Mouse (Mus musculus) stomach, embryonic 14.5 days (tissue): ENCODE measurements around the gene Impdh2. TPM values are rescaled to one million over a fixed set of nuclear protein-coding genes. Genes with fewer than 3 reads are reported as not detected.
"Not testable (repeated sequence)": the region's sequence is repeated elsewhere in the genome, so short reads cannot be mapped to it uniquely, and the experiment has no call there.

Source experiments
- ATAC-seq: fragments of 200-750 bp; cut with Nextera tagmentation; 2 replicates; pipeline ENCODE4 v1.8.0; 2017; ENCODE audit warnings: low read depth, moderate TSS enrichment; ENCODE audit not compliant: insufficient number of reproducible peaks, insufficient read depth, low FRiP score
- H3K27ac ChIP-seq: fragments of 300-500 bp; sonication (generic); 2 replicates; pipeline ENCODE4 v1.5.1; 2014; ENCODE audit warnings: mild to moderate bottlenecking, low read length, moderate library complexity, mixed read lengths
- H3K27me3 ChIP-seq: fragments of 300-500 bp; sonication (generic); 2 replicates; pipeline ENCODE4 v1.6.1; 2014; ENCODE audit warnings: low read length, control low read depth, mixed read lengths; ENCODE audit not compliant: control insufficient read depth, insufficient read depth
- H3K36me3 ChIP-seq: fragments of 300-500 bp; sonication (generic); 2 replicates; pipeline ENCODE4 v1.6.1; 2014; ENCODE audit warnings: mild to moderate bottlenecking, control low read depth, low read length, moderate library complexity, mixed read lengths; ENCODE audit not compliant: control insufficient read depth, insufficient read depth
- H3K4me1 ChIP-seq: fragments of 300-500 bp; sonication (generic); 2 replicates; pipeline ENCODE4 v1.6.1; 2014; ENCODE audit warnings: low read length, control low read depth, mixed read lengths; ENCODE audit not compliant: control insufficient read depth, insufficient read depth
- H3K4me2 ChIP-seq: fragments of 300-500 bp; sonication (generic); replicated peaks from 2 replicates; pipeline ENCODE4 v1.6.1; 2014; ENCODE audit warnings: low read depth, low read length, control low read depth
- H3K4me3 ChIP-seq: fragments of 300-500 bp; sonication (generic); 2 replicates; pipeline ENCODE4 v1.5.1; 2014; ENCODE audit warnings: low read depth, low read length, control low read depth
- H3K9ac ChIP-seq: fragments of 300-500 bp; sonication (generic); replicated peaks from 2 replicates; pipeline ENCODE4 v1.6.1; 2014; ENCODE audit warnings: low read depth, mild to moderate bottlenecking, control low read depth, low read length, moderate library complexity, mixed read lengths
- H3K9me3 ChIP-seq: fragments of 300-500 bp; sonication (generic); 2 replicates; pipeline ENCODE4 v1.6.1; 2016; ENCODE audit warnings: low read depth, low read length, control low read depth; ENCODE audit not compliant: control insufficient read depth
- WGBS: fragments of 180-500 bp; shearing (Covaris S2); extraction: QIAGEN DNeasy Blood & Tissue Kit; methylation state at CpG from one replicate; pipeline ENCODE4 v1.1.7; 2014; 5-methylcytosine and 5-hydroxymethylcytosine counted together
- microRNA counts: library from miRNA; unstranded; fragments of <30 nt; microRNA quantifications from one replicate; lab custom pipeline; 2016
- microRNA-seq: library from miRNA; unstranded; fragments of <30 nt; microRNA quantifications from one replicate; pipeline ENCODE4, GENCODE M21; 2016
- polyA plus RNA-seq: library from polyadenylated mRNA; unstranded; fragments of >200 nt; fragmentation: Nextera tagmentation; extraction: Ambion mirVana; gene quantifications from 2 replicates; pipeline ENCODE4 v1.2.1, GENCODE M21; 2014

The Impdh2 gene
- polyA plus RNA-seq, 1 experiment from 2014 or later: 193 TPM

GRCm38 (mm10) chr9:108607929-108608328 is 47.8 kb downstream of the Impdh2 start:
- H3K9me3 ChIP-seq, H3K4me1 ChIP-seq, H3K27ac ChIP-seq, H3K4me2 ChIP-seq, H3K27me3 ChIP-seq, H3K4me3 ChIP-seq, H3K9ac ChIP-seq, ATAC-seq: not testable (repeated sequence)
- WGBS: 83% methylated on average over 5 of the region's 5 CpGs
- H3K36me3 ChIP-seq: peaks cover 79% of the 10 kb centered on the region

- no peaks in the 10 kb centered on the region for H3K9me3 ChIP-seq
- no peaks in the 10 kb centered on the region for H3K4me1 ChIP-seq
- WGBS: 85% methylated on average over 4 of the region's 4 CpGs
- H3K9ac ChIP-seq: no peak overlapping the region
- H3K4me2 ChIP-seq: no peak overlapping the region
- peaks cover 79% of the 10 kb centered on the region for H3K36me3 ChIP-seq
- H3K4me3 ChIP-seq: no peak overlapping the region
- no peaks in the 10 kb centered on the region for H3K27me3 ChIP-seq
- no peak for ATAC-seq
- H3K27ac ChIP-seq: no peak overlapping the region
These were observed 48.8 kb downstream of the Impdh2 start for GRCm38 (mm10) chr9:108608889-108609288.

- Histone ChIP-seq H3K27me3 (no peaks in the 10 kb centered on the region), H3K4me2 (no peak overlapping the region), H3K4me3 (no peak overlapping the region), H3K9me3 (no peaks in the 10 kb centered on the region), H3K9ac (no peak overlapping the region), H3K27ac (no peak overlapping the region), H3K4me1 (no peaks in the 10 kb centered on the region), H3K36me3 (peaks cover 83% of the 10 kb centered on the region)
- WGBS: 94% methylated on average over 10 of the region's 10 CpGs
- ATAC-seq: no peak
These were observed 51.4 kb downstream of the Impdh2 start for GRCm38 (mm10) chr9:108611488-108611887.

MicroRNA genes within 50 kb of the gene (microRNA counts, 519-probe panel; counts per million panel counts)
- 3,211 counts per million, percentile 60 among the panel's probes with 10 or more counts for microRNA mmu-miR-191 (lab: Ali Mortazavi, UCI)
- microRNA mmu-miR-425 (lab: Ali Mortazavi, UCI): 2,787 counts per million, percentile 48 among the panel's probes with 10 or more counts

Small RNA genes within 50 kb of the gene (microRNA-seq; reads per million reads assigned to microRNA genes)
- gene Gm24083: not detected
- gene Mir191: not detected
- gene Mir425: 2,019 reads per million, percentile 80 among the genes with 10 or more reads in this experiment

Other genes starting within 250 kb of the Impdh2 start
- gene Gpx1, start 221.4 kb upstream of the Impdh2 start, polyA plus RNA-seq: 676 and 679 TPM in 2 replicates
- 102 and 103 TPM in 2 replicates for gene Usp4, start 212.4 kb upstream of the Impdh2 start, polyA plus RNA-seq
- 0.72 and 0.87 TPM in 2 replicates for gene 1700102P08Rik, start 167.5 kb upstream of the Impdh2 start, polyA plus RNA-seq
- gene Ccdc36, start 131.8 kb upstream of the Impdh2 start, polyA plus RNA-seq: 1.9 and 2.5 TPM in 2 replicates
- gene BC048562, start 123.8 kb upstream of the Impdh2 start, polyA plus RNA-seq: not detected in 2 replicates
- 48.2 and 49.9 TPM in 2 replicates for gene Ccdc71, start 99.8 kb upstream of the Impdh2 start, polyA plus RNA-seq
- gene Klhdc8b, start 98.7 kb upstream of the Impdh2 start, polyA plus RNA-seq: 64.0 and 64.9 TPM in 2 replicates
- 38.7 and 43.7 TPM in 2 replicates for gene Lamb2, start 80.5 kb upstream of the Impdh2 start, polyA plus RNA-seq
- gene Usp19, start 69.7 kb upstream of the Impdh2 start, polyA plus RNA-seq: 49.5 and 54.4 TPM in 2 replicates
- 113 and 114 TPM in 2 replicates for gene Qars, start 52.6 kb upstream of the Impdh2 start, polyA plus RNA-seq
- 120 and 121 TPM in 2 replicates for gene Qrich1, start 43.5 kb upstream of the Impdh2 start, polyA plus RNA-seq
- gene Ndufaf3, start 7.1 kb downstream of the Impdh2 start, polyA plus RNA-seq: 40.7 and 45.2 TPM in 2 replicates
- gene Dalrd3, start 9.6 kb downstream of the Impdh2 start, polyA plus RNA-seq: 114 and 135 TPM in 2 replicates
- gene Wdr6, start 18.5 kb downstream of the Impdh2 start, polyA plus RNA-seq: 85.0 and 88.4 TPM in 2 replicates
- 6.1 and 6.2 TPM in 2 replicates for gene P4htm, start 37.4 kb downstream of the Impdh2 start, polyA plus RNA-seq
- 36.2 and 36.8 TPM in 2 replicates for gene Arih2, start 89.1 kb downstream of the Impdh2 start, polyA plus RNA-seq
- 21.9 and 25.2 TPM in 2 replicates for gene Slc25a20, start 101.8 kb downstream of the Impdh2 start, polyA plus RNA-seq
- 30.4 and 33.6 TPM in 2 replicates for gene Prkar2a, start 129.0 kb downstream of the Impdh2 start, polyA plus RNA-seq
- 118 and 123 TPM in 2 replicates for gene Ip6k2, start 223.5 kb downstream of the Impdh2 start, polyA plus RNA-seq
- gene Nckipsd, start 248.1 kb downstream of the Impdh2 start, polyA plus RNA-seq: 11.9 and 15.3 TPM in 2 replicates